Mouse (Mus musculus) heart, postnatal 0 days (tissue): ENCODE measurements around the gene Stxbp3.

Experiments
- CTCF ChIP-seq: IDR thresholded peaks from 2 replicates; pipeline ENCODE4 v1.5.1; 2016; ENCODE audit warnings: antibody characterized with exemption, control low read depth, low read depth
- EP300 ChIP-seq: IDR thresholded peaks from 2 replicates; pipeline ENCODE4 v1.6.1; 2016; ENCODE audit warnings: antibody characterized with exemption, low read depth

GRCm38 (mm10) chr3:108850506-108850905 lies 10.2 kb upstream of the Stxbp3 start:
- TF ChIP-seq CTCF (no peak), EP300 (no peak)
